Comparison of ENCODE assay signal across 8 mouse cellular contexts in genomic region chr17:5886943-5887800, GRCm38 (mm10). TPM values are rescaled to one million over a fixed set of nuclear protein-coding genes. Genes with fewer than 3 reads are reported as not detected.
A peak's percentile ranks its signal among the peaks of the same experiment; 100 is the strongest.
DNase-seq lines count a peak whose midpoint lies in the region; ATAC-seq and TF ChIP-seq lines count a peak whose summit lies in the region.

No protein-coding gene starts in this region.

- peak; percentile 69; the same call in 1 of the 2 replicates for ATAC-seq in forebrain, embryonic 13.5 days
- ATAC-seq in forebrain, embryonic 12.5 days (ENCODE audit: low FRiP score), result no peak
- 0 out of 2 replicates have a peak, but pooled peaks have one; percentile 58 for ATAC-seq in lung, embryonic 14.5 days (ENCODE audit: insufficient read depth)
- ATAC-seq in liver, embryonic 11.5 days (replicated peaks; ENCODE audit: low FRiP score), result 0 out of 2 replicates have a peak, but pooled peaks have one; percentile 36

- no peak overlapping the region for H3K27ac ChIP-seq in forebrain, embryonic 13.5 days
- no peak overlapping the region for H3K27ac ChIP-seq in forebrain, embryonic 12.5 days
- H3K27ac ChIP-seq in lung, embryonic 14.5 days (ENCODE audit: low read depth), result no peak overlapping the region
- peak overlapping the region; percentile 66 for H3K27ac ChIP-seq in liver, embryonic 11.5 days (ENCODE audit: low read depth, low read length)

- H3K27me3 ChIP-seq in forebrain, embryonic 13.5 days, result no peaks in the 10 kb centered on the region
- H3K27me3 ChIP-seq in forebrain, embryonic 12.5 days, result no peaks in the 10 kb centered on the region
- no peaks in the 10 kb centered on the region for H3K27me3 ChIP-seq in lung, embryonic 14.5 days (ENCODE audit: insufficient read depth, low read length)
- H3K27me3 ChIP-seq in liver, embryonic 11.5 days (replicated peaks; ENCODE audit: control insufficient read depth, insufficient read depth, low read length), result no peaks in the 10 kb centered on the region
- no peaks in the 10 kb centered on the region for H3K27me3 ChIP-seq in splenic B cell, adult 2 months (ENCODE audit: control insufficient read depth, insufficient read depth, low read length, poor library complexity, severe bottlenecking)

- H3K4me1 ChIP-seq in forebrain, embryonic 13.5 days, result peaks cover 9% of the 10 kb centered on the region
- no peaks in the 10 kb centered on the region; the same call in 1 of the 2 replicates for H3K4me1 ChIP-seq in forebrain, embryonic 12.5 days
- 0 out of 2 replicates have a peak, but pooled peaks cover 6% of the 10 kb centered on the region for H3K4me1 ChIP-seq in lung, embryonic 14.5 days (ENCODE audit: insufficient read depth)
- H3K4me1 ChIP-seq in liver, embryonic 11.5 days (replicated peaks; ENCODE audit: control insufficient read depth, insufficient read depth, low read length), result peaks cover 36% of the 10 kb centered on the region

- peak; percentile 76 for DNase-seq in lung, embryonic 14.5 days
- DNase-seq in lung, postnatal 25 days (ENCODE audit: low spot score), result no peak
- DNase-seq in embryo, embryonic 11 days, result peak; percentile 48
- DNase-seq in liver, embryonic 11.5 days (ENCODE audit: low spot score), result no peak
- peak; percentile 67 for DNase-seq in splenic B cell, adult 2 months (ENCODE audit: low read depth, low spot score)
- DNase-seq in adrenal gland, adult 18-20 months (ENCODE audit: low spot score in 2 of 2), result no peak

- H3K9ac ChIP-seq in forebrain, embryonic 13.5 days, result no peak overlapping the region
- H3K9ac ChIP-seq in forebrain, embryonic 12.5 days, result no peak overlapping the region
- H3K9ac ChIP-seq in lung, embryonic 14.5 days, result no peak overlapping the region
- no peak overlapping the region for H3K9ac ChIP-seq in liver, embryonic 11.5 days (ENCODE audit: low read depth, low read length)

- no peaks in the 10 kb centered on the region for H3K36me3 ChIP-seq in forebrain, embryonic 13.5 days (ENCODE audit: poor library complexity, severe bottlenecking)
- H3K36me3 ChIP-seq in forebrain, embryonic 12.5 days (replicated peaks), result no peaks in the 10 kb centered on the region
- 0 out of 2 replicates have a peak, but pooled peaks cover 8% of the 10 kb centered on the region for H3K36me3 ChIP-seq in lung, embryonic 14.5 days (ENCODE audit: insufficient read depth)
- no peaks in the 10 kb centered on the region for H3K36me3 ChIP-seq in liver, embryonic 11.5 days (ENCODE audit: control insufficient read depth, insufficient read depth, low read length)
- H3K36me3 ChIP-seq in splenic B cell, adult 2 months (ENCODE audit: control insufficient read depth, insufficient read depth, low read length, poor library complexity, severe bottlenecking), result peaks cover 4% of the 10 kb centered on the region

- H3K9me3 ChIP-seq in forebrain, embryonic 13.5 days (replicated peaks), result no peaks in the 10 kb centered on the region
- H3K9me3 ChIP-seq in forebrain, embryonic 12.5 days, result no peaks in the 10 kb centered on the region
- no peaks in the 10 kb centered on the region for H3K9me3 ChIP-seq in lung, embryonic 14.5 days (ENCODE audit: low read depth, low read length)
- no peaks in the 10 kb centered on the region for H3K9me3 ChIP-seq in liver, embryonic 11.5 days (ENCODE audit: control insufficient read depth, low read length)

- no peak overlapping the region for H3K4me2 ChIP-seq in forebrain, embryonic 13.5 days
- H3K4me2 ChIP-seq in forebrain, embryonic 12.5 days, result no peak overlapping the region
- no peak overlapping the region for H3K4me2 ChIP-seq in lung, embryonic 14.5 days
- H3K4me2 ChIP-seq in liver, embryonic 11.5 days, result peak overlapping the region; percentile 37; the same call in 1 of the 2 replicates

- TF ChIP-seq CTCF in lung, embryonic 14.5 days (IDR thresholded peaks at IDR 0.05; ENCODE audit: low read depth), result peak; percentile 79

- 77% methylated on average over 20 of the region's 20 CpGs for WGBS in forebrain, embryonic 13.5 days
- WGBS in forebrain, embryonic 12.5 days, result 77% methylated on average over 20 of the region's 20 CpGs
- 63% methylated on average over 20 of the region's 20 CpGs for WGBS in lung, embryonic 14.5 days
- WGBS in liver, embryonic 11.5 days, result 60% methylated on average over 20 of the region's 20 CpGs

- H3K4me3 ChIP-seq in forebrain, embryonic 13.5 days, result no peak overlapping the region
- no peak overlapping the region for H3K4me3 ChIP-seq in forebrain, embryonic 12.5 days (replicated peaks)
- no peak overlapping the region for H3K4me3 ChIP-seq in lung, embryonic 14.5 days (ENCODE audit: low read depth, low read length)
- H3K4me3 ChIP-seq in liver, embryonic 11.5 days (ENCODE audit: low read depth, low read length), result no peak overlapping the region

RNA-seq across cellular contexts. Expression of gene Snx9, which starts 46.0 kb away (rescaled TPM):
- polyA plus RNA-seq in forebrain, embryonic 13.5 days (2015; fragmentation: Nextera tagmentation; extraction: Ambion mirVana), result 5.7 and 6.7 TPM in 2 replicates
- polyA plus RNA-seq in forebrain, embryonic 12.5 days (2016; fragmentation: Nextera tagmentation; extraction: Ambion mirVana), result 12.1 and 15.1 TPM in 2 replicates
- polyA plus RNA-seq in lung, embryonic 14.5 days (2014; fragmentation: Nextera tagmentation; extraction: Ambion mirVana), result 37.0 and 38.8 TPM in 2 replicates
- 31.2 and 35.4 TPM in 2 replicates for polyA plus RNA-seq in liver, embryonic 11.5 days (2014; fragmentation: Nextera tagmentation; extraction: Ambion mirVana)
- 10 to 100 TPM; 45.3 TPM for total RNA-seq in adrenal gland, adult 18-20 months (2021)

RNA-seq across cellular contexts. Expression of gene Synj2, which starts 53.9 kb away (rescaled TPM):
- polyA plus RNA-seq in forebrain, embryonic 13.5 days (2015; fragmentation: Nextera tagmentation; extraction: Ambion mirVana), result 0.34 and 0.46 TPM in 2 replicates
- polyA plus RNA-seq in forebrain, embryonic 12.5 days (2016; fragmentation: Nextera tagmentation; extraction: Ambion mirVana), result 0.96 and 1.1 TPM in 2 replicates
- polyA plus RNA-seq in lung, embryonic 14.5 days (2014; fragmentation: Nextera tagmentation; extraction: Ambion mirVana), result 3.6 TPM in 2 replicates
- 2.2 TPM in 2 replicates for polyA plus RNA-seq in liver, embryonic 11.5 days (2014; fragmentation: Nextera tagmentation; extraction: Ambion mirVana)
- 10 to 100 TPM in 1 of 2 experiments, 1 to 10 TPM in 1; 9.7 to 13.4 TPM for total RNA-seq in adrenal gland, adult 18-20 months (2021)

Comparison
In these comparisons a context has a peak if more than half of its experiments do, and no peak if none do; other contexts are left out.
1. DNase-seq: peak in lung, embryonic 14.5 days (single experiment), embryo, embryonic 11 days (single experiment) and splenic B cell, adult 2 months (single experiment); none in lung, postnatal 25 days (single experiment), liver, embryonic 11.5 days (single experiment) and adrenal gland, adult 18-20 months (0 of 2).